Mouse (Mus musculus): ENCODE results near the gene Wdr43.
"Not testable (repeated sequence)": the region's sequence is repeated elsewhere in the genome, so short reads cannot be mapped to it uniquely, and the experiment has no call there.

Wdr43 gene

DNA sequence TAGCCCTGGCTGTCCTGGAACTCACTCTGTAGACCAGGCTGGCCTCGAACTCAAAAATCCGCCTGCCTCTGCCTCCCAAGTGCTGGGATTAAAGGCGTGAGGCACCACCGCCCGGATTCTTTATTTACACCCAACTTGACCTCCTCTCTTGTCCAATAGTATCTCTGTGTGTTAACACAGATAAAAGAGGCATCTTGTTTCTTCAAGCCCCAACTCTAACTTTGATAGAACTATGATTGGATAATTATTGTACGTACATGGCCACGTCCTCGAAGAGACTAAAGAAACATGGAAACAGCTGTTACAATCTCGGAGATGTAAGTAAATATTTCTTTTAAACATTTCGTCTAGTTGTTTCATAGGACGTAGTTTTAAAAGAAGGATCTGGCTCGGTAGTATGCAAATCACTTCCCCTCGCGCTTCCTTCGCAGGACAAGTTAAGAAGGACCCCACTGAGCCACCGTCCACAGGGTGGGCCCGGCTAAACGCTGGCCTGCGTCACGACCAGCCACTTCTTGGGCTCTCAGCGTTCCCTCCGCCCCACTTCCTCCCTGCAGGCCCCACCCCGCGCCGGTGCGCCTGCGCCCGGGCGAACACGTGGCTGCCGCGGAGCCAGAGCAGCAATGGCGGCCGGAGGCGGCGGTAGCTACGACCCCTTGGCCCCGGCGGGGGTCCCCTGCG is at the start of gene Wdr43:
Gene Wdr43, plus strand, starts transcription at position 258 of the 681 bp plus-strand sequence.
- peak; percentile 97 for DNase-seq (ENCODE audit: low spot score in 2 of 2)

DNA sequence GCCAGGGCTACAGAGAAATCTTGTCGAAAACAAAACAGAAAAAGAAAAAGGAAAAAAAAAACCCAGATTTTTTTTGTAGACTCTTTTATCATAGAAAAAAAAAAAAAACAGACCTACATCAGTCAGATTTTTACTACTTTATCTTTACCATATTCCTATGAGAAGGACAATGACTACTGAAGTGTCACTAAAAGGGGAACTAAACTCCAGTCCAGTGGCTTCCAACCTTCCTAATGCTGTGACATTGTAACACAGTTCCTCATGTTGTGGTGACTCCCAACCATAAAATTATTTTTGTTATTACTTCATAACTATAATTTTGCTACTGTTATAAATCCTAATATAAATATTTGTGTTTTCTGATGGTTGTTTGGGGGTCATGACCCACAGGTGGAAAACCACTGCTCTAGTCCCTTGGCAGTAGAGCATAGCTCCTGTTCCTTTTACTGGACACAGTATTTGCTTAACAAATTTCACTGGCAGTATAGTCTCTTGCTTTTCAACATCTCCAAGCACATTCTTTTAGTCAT is 36.5 kb upstream of the Wdr43 start:
- no peak for DNase-seq (ENCODE audit: low spot score in 2 of 2)

DNA sequence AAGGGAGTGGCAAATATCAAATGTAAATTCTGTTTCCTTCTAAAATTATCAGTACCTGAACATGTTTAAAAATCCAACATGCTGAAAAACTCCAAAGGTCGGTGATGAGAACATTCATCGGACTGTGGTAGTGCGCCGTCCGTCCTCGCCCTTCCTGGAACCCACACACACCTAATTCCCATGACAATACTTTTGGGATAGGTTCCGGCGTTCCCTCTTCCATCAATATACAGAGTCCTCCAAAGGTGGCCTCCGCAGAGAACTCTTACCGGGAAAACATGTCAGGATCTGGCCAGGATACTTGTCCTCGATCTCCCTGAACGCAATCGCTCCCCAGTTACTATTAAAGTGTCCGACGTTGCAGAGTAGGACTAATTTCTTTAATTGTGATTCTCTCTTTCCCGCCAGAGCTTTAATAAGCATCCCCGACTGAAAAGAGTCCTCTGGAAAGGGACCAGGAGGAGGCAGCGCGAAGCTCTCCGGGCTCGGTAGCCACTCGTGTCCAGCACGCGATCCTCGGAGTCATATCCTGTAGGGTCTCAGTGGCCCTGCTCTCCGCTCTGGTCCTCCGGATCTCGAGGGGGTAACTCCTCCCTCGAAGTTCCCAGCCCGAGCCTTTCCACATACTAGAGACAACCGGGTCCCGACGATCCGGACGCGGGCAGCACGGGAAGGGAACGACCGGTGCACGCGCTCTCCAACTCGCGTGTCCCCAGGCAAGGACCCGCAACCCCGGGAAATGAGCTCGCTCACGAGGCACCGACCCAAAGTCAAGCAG is 17.6 kb upstream of the Wdr43 start:
- peak in 1 of 2 experiments; percentile 3 for DNase-seq (ENCODE audit: low spot score in 2 of 2)

DNA sequence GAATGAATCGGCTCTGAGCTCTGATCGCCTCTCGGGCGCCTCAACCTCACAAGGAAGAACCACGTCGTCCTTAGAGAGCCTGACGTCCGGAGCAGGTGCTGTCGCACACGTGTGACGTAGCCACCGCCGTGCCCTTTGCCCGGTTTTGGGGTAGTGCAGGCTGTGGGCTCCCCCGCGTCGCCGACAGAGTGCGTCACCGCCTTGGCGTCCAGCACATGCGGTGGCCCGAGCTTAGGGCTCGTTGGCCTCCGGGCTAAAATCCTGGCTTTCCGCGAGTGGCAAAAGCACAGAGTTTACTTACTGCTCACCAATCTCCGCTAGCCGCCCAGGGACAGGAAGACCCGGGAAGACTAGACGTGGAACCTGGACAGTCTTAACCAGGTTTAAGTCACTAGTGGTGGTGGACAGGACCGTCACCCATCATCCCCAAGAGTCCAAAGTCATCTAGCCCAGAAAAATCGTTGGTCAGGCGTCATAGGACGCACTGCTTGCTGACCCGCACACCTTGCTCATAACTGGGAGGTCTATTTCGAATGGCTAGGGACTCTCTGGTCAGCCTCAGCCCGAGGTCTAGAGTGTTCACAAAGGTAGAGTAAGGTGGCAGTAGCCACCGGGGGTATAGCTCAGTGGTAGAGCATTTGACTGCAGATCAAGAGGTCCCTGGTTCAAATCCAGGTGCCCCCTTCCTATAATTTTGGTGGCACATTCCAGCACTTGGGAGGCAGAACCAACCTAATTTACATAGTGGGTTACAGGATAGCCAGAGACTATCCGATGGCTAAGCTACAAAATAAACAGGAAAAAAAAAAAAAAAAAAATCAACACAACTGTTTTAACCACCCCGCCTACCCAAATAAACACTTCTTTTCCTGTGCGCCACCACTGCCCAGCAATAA is 16.8 kb upstream of the Wdr43 start:
- peak; percentile 95 to 97 for DNase-seq (ENCODE audit: low spot score in 2 of 2)

DNA sequence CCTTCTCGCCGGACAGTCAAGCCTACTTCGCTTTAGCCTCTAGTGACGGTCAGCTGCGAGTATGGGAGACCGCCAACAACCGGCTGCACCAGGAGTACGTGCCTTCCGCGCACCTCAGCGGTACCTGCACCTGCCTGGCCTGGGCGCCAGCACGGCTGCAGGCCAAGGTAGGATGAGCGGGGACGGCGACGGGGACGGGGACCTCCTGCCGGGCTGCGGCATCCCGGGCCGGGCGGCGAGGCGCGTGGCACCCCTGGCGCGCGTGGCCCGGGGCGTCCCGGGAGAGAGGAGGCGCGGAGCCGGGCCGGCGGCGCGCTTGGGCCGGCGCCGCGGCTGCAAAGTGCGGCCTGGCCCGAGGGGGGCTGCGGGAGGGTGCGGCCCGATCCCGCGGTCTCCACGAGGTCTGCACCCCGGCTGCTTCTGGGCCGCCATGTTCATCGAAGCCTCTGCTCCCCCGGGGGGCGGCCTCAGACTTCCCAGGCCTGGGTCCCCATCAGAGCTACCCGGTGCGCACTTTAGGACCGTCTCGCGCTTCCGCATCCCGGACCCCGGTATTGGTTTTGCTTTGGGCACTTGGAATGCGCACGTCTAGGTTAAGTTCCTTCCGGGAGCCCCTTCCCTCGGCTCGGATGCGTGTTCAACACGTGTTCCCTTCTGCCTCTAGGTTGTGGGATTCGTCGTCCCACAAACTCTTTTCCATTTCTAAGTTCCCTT is 781 bp downstream of the Wdr43 start:
- peak in 1 of 2 experiments; percentile 13 for DNase-seq (ENCODE audit: low spot score in 2 of 2)

DNA sequence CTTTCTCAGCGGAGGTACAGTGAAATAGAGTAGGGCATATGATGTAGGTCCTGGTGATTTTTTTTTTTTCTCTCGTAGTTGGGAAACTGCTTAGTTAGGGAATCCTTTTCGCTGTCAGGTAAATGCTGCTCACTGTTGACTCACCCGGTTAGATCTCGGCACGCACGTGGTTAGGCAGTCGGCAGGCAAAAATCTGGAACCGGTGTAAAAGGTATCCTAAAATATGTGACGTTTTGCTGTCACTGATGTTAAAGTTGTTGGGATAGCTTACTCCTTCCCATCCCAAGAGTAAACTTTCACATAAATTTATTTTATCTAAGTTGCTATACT is 1.3 kb downstream of the Wdr43 start:
- DNase-seq (ENCODE audit: low spot score in 2 of 2): no peak

DNA sequence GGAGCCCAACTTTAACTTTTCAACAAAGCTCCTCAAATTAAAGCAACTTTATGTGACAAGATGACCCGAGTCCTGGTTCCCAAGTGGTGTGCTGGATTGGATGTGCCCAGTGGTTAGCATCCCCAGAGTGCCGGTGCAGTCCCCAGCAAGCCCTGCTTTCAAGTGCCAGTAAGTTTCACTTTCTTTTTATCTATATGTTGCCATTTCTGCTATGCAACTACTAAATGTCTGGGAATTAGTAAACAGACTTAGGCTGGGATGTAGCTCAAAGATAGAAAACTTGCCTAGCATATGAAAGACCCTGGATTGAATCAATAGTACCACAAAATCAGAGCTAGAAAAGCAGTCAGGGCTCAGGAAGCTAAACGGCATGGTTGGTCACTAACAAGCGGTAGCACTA is 2.3 kb downstream of the Wdr43 start:
- DNase-seq (ENCODE audit: low spot score in 2 of 2): no peak

DNA sequence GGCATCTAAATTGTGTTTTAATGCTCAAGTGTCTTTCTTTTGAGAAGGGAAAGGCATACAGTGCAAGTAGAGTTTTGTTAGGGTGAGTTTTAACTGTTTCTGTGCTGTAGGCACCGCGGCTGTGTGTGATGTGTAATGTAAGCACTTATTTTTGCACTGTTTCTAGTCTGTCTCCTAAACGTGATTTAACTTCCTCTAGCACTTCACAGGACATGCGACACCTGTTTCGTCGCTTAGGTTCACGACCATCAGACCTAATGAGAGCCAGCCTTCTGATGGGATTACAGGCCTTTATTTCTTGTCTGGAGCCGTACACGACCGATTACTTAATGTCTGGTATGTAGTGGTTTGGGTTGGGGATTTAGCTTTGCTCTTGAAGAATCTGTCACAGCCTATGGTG is 16.1 kb downstream of the Wdr43 start:
- no peak for DNase-seq (ENCODE audit: low spot score in 2 of 2)

DNA sequence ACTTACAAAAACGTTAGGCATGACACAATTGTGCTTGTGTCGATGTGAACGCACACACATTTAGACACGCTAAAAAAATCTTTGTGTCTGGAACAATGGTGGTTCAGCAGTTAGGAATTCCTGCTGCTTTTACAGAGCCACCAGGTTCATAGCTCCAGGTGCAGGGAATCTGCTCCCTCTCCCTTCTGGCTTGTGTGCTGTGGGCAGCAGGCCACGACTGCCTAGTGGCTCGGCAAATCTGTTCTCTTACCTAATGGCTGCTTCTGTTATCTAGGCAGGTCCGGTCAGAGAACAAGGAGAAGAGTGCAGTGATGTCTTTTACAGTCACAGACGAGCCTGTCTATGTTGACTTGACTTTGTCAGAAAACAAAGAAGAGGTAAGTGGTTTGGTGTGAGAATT is 17.7 kb downstream of the Wdr43 start:
- no peak for DNase-seq (ENCODE audit: low spot score in 2 of 2)

DNA sequence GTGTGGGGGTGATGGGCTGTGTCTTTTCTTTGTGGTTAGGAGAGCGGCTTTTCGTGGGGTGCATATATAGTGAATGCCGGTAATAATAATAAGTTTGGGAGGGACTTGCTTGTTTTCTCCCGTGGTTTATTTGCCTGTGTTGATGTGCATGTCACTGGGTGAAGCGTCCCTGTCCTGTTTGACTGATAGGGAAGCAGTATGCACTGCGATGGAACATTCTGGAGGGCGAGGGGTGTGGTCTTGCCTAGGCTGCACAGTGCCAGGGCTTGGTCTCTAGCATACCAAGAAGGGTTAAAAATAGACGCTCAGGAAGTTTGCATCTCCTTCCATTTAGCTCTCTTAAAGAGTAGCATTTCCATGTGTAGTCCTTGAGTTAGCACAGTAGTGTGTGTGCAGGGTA is 21.1 kb downstream of the Wdr43 start:
- no peak for DNase-seq (ENCODE audit: low spot score in 2 of 2)

DNA sequence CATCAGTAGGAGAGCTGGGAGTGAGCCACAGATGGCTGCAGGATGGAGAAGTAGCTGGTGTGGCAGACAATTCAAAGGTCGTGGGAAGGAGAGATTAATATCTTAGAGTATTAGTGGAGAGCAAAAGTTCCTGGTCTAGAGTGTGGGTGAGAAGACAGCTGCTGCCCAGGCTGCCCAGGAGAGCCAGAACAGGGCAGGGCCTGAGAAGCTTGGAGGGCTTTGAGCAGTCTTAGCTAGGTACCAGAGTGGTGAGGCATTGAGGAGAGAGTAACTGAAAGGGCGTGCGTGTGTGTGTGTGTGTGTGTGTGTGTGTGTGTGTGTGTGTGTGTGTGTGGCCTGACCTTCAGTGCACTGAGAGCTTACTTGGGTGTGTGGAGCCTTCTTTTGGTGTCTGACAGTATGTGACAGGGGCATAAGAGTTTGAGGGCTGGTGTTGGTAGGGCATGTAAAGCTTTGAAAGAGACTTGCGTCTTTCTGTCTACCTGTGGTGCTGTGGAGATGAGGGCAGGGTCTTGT is 22.1 kb downstream of the Wdr43 start:
- no peak for DNase-seq (ENCODE audit: low spot score in 2 of 2)

DNA sequence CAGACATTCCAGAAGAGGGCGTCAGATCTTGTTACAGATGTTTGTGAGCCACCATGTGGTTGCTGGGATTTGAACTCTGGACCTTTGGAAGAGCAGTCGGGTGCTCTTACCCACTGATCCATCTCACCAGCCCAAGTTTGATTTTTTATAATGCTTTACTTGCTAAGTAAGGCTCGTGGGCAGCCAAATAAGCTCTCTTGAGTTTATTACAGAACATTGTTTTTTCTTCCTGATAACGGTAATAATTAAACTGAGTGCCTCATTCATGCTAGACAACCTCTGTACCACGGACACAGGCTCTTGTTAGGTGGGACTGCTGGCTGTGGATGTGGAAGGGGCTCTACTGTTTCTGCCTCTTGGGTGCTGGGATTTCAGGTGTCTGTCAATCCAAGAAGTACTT is 23.4 kb downstream of the Wdr43 start:
- DNase-seq (ENCODE audit: low spot score in 2 of 2): not testable (repeated sequence)

DNA sequence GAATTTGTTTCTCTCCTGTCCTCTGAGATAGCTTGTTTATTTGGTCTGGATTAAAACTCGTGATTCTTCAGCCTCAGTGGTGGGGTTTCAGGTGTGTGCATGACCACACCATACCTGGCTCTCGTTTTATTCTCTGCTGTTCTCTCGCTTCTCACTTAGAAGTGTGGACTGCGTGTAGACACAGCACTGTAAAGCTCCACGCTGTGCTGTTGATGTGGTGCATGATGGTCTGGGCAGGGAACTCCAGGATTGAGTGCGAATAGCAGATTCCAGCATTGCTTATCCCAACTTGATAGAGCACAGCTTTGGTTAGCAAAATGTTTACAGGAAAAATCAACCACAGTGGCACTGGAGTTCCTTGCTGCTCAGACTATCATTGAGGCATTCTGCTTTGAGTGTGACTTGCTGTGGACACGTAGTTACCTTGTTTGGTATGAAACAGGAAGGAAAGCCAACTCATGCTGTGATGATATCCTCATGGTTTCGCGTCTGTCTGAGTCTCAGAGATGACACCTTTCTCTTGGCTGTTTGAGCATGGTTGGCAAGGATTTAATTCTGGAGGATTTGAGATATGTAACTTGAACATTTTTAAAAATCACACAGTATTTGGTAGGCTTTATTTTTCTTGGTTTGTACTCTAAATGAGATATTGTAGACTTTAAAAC is 24.9 kb downstream of the Wdr43 start:
- DNase-seq (ENCODE audit: low spot score in 2 of 2): peak in 1 of 2 experiments; percentile 9

DNA sequence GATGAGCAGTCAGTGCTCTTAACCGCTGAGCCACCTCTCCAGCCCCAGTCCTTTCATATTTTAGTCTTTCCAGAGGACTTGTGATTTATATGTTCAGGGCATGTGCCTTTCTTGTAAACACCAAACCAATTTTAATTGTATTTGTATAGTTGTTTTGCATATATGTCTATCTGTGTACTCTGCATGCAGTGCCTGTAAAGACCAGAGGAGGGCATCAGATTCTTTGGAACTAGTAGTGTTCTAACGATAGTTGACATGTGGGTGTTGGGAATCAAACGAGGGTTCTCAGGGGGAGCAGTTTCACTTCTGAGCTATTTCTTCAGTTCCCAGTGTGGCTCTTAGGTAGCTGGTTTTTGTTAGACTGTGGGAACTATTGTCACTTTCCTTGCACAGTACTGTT is 26.5 kb downstream of the Wdr43 start:
- no peak for DNase-seq (ENCODE audit: low spot score in 2 of 2)

DNA sequence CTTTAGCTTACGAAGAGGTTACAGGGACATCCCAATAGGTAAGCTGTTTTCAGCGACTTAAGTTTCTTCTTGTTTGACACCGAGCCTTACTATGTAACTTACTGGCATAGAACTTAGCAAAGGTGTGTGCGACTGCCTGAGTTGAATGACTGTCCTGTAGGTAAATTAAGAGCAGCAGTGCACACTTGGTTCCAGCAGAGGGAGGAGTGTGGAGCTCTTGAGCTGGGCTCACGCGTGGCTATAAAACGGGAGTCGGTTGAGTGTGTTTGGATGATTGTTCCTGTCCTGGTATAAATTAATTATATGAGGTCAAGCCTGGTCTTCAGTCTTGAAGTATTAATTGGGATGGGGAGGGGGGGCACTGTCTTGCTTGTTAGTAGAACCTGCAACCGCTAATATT is 34.3 kb downstream of the Wdr43 start:
- no peak for DNase-seq (ENCODE audit: low spot score in 2 of 2)

DNA sequence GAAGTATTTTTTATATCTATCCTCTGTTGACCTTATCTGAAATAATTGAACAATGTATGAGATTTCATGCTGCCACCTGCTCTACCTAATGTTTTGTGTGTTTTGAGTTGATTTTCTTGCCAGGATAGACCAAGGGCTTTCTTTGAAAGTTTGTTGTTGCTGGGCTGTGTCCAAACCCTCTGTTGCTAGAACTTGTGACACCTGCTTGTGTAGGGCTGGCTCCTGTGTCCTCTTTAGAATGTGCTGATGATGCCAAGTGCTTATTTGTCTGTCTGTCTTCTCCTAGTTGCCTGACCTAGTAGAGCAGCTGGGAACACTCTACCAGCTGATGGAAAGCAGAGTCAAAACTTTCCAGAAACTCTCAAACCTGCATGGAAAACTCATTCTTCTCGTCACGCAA is 36.8 kb downstream of the Wdr43 start:
- DNase-seq (ENCODE audit: low spot score in 2 of 2): no peak

DNA sequence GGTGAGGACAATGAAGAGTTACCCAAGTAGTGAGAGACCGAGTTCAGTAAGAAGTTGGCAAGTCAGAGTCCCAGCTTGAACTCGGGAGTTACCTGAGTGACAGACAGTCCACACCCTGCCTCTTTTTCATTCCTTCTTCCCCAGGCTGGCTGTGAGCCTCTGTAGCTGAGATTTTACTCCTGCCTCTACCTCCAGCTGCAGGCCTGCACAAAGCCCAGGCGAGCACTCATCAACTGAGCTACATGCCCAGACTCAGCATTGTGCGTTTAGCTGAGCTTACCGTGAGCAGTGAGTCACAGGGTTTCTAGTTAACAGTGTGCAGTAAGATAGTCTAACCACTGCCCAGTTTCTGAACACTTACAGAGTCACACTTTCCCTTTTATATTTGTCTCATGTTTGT is 37.2 kb downstream of the Wdr43 start:
- no peak for DNase-seq (ENCODE audit: low spot score in 2 of 2)

DNA sequence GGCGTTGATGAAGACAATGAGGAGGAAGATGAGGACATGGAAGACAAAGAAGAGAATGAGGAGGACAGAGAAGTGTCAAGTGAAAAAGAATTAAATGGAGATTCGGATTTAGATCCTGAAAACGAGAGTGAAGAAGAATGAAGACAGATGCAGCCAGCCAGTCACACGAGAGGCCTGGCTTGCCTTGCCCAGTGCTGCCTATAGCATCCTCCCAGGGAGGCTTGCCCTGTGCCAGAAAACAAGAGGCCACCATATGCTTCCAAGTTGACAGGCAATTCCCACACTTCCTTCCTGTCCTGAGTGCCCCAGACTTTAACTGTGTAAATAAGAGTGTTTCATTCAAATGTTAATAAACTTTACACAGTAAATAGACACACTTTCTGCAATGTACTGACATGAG is 41.8 kb downstream of the Wdr43 start:
- no peak for DNase-seq (ENCODE audit: low spot score in 2 of 2)

DNA sequence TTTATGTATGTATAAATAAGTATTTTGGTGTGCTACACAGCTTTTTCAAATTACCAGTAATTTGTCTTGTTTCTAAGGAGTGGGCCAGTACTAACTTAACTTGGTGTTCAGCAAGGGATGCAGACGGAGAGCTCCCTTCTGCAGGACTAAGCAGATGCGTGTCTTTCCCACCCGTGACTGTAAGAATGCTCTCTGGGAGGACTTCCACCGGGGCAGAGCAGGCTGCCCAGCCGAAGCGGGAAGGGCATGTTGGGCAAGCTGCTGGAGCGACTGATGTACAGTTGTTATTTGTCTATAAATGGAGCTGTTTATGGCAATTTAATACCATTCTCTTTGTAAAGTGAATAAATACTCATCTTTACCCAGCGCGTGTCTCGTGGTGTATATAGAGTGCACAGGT is 43.0 kb downstream of the Wdr43 start:
- DNase-seq (ENCODE audit: low spot score in 2 of 2): no peak

DNA sequence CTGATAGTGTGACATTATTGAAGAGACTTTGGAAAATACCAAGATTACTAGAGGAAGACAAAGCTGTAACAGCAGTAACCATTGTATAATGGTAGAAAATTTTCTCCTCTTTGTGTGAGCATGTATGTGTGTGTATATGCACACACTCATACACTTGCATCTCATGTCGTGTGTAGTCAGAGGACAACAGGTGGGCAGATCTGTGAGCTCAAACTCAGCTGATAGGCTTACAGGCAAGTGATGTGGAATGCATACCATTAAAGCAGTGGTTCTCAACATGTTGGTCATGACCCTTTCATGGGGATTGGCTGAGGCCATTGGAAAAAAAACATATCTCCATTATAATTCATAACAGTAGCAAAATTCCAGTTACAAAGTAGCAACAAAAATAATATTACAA is 44.7 kb downstream of the Wdr43 start:
- no peak for DNase-seq (ENCODE audit: low spot score in 2 of 2)

DNA sequence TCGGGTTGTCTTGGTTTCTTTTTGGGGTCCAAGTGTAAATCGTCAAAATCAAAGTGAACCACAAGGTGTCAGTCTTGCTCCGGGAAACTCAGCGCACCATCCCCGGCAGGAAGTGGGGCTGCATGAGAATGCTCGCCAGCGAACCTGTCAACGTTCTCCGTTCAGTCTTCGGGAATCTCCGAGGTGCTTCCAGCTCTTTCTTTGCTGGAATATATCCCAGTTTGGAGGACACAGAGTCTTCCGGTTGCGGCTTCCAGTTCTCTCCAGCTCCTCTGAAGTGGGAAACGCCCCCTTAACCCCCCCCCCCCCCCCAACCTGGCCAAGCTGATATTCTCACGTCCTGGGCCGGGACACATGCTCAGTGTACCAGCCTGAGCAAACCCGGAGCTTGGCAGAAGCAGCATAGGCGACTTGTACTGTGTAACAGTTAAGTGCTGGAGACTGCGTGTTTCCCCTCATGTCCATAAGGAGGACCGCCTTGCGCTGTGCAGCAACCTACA is 47.1 kb downstream of the Wdr43 start:
- peak; percentile 75 to 81 for DNase-seq (ENCODE audit: low spot score in 2 of 2)
